Mouse (Mus musculus): ENCODE data around the gene Elmo1. TPM values are rescaled to one million over a fixed set of nuclear protein-coding genes. Genes with fewer than 3 reads are reported as not detected.

The Elmo1 gene
- polyA plus RNA-seq, 1 experiment, result not detected

DNA sequence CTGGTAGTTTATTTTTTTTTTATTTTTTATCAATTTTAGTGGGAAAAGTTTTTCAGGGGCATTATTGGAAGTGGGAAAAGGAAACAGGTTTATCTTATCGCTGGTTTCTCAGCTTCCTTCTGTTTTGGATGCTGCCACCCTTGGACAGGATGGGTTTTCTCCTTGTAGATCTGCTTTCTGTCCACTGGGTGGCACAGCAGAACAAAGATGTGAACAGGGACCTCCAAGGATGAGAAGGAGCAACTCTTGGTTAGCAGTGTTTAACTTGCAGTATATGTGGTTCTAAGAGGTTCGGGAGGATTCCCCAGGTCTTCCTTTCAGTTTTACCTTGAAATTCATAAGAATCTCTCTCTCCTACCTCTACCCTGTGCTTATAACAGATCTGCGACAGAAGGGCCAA is 209.0 kb downstream of the Elmo1 start:
- TF ChIP-seq MYOD1 (IDR thresholded peaks at IDR 0.05; ENCODE audit: control insufficient read depth, insufficient read length, low read depth), result no peak
- TF ChIP-seq MYOG (IDR thresholded peaks at IDR 0.05; ENCODE audit: control insufficient read depth, extremely low read depth, insufficient read length), result no peak
- no peak for TF ChIP-seq USF1 (IDR thresholded peaks at IDR 0.05; ENCODE audit: low read depth)
- TF ChIP-seq CTCF (IDR thresholded peaks at IDR 0.05; ENCODE audit: control insufficient read depth, insufficient read depth, insufficient read length), result peak; percentile 30
- Histone ChIP-seq H3K79me2 (ENCODE audit: control insufficient read depth, insufficient read depth) (no peaks in the 10 kb centered on the region), H3K79me3 (ENCODE audit: low read depth) (no peaks in the 10 kb centered on the region), H3K36me3 (ENCODE audit: control insufficient read depth, insufficient read depth) (no peaks in the 10 kb centered on the region), H3ac (ENCODE audit: control insufficient read depth, insufficient read length, low read depth) (no peak overlapping the region), H3K4me3 (ENCODE audit: insufficient read depth, poor library complexity, severe bottlenecking) (no peak overlapping the region), H3K27me3 (ENCODE audit: control insufficient read depth, insufficient read depth, insufficient read length) (no peaks in the 10 kb centered on the region)

DNA sequence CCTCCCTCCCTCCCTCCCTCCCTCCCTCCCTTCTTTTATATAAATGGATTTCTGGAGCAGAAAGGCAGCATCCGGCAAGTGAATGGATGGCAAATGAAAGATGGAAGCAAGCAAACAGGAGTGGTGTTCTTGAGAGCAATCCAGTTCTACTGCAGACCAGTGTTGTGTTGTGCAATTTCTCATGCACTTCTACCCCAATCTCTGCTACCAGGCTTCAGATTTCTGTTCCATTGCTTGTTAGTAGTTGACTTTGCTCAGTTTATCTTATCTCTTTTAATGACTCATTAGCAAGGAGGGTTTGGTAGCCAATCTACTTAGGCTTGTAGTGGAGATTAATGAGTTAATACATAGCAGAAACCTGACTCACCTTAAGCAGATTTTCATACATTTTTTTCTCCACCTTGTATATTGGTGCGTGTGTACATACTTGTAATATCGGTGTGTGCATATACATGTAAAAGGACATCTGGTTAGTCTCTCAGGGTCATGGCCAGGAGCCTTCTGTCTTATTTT is 209.7 kb downstream of the Elmo1 start:
- TF ChIP-seq CTCF (IDR thresholded peaks at IDR 0.05; ENCODE audit: control insufficient read depth, insufficient read depth, insufficient read length) (no peak), CEBPB (IDR thresholded peaks at IDR 0.05; ENCODE audit: low read depth) (no peak), MYOG (IDR thresholded peaks at IDR 0.05; ENCODE audit: control insufficient read depth, extremely low read depth, insufficient read length) (no peak)
- Histone ChIP-seq H3K4me3 (ENCODE audit: insufficient read depth, poor library complexity, severe bottlenecking) (no peak overlapping the region), H3K79me2 (ENCODE audit: control insufficient read depth, insufficient read depth) (no peaks in the 10 kb centered on the region), H3K27me3 (ENCODE audit: control insufficient read depth, insufficient read depth, insufficient read length) (no peaks in the 10 kb centered on the region), H3K79me3 (ENCODE audit: low read depth) (no peaks in the 10 kb centered on the region), H3K36me3 (ENCODE audit: control insufficient read depth, insufficient read depth) (no peaks in the 10 kb centered on the region), H3ac (ENCODE audit: control insufficient read depth, insufficient read length, low read depth) (no peak overlapping the region)

DNA sequence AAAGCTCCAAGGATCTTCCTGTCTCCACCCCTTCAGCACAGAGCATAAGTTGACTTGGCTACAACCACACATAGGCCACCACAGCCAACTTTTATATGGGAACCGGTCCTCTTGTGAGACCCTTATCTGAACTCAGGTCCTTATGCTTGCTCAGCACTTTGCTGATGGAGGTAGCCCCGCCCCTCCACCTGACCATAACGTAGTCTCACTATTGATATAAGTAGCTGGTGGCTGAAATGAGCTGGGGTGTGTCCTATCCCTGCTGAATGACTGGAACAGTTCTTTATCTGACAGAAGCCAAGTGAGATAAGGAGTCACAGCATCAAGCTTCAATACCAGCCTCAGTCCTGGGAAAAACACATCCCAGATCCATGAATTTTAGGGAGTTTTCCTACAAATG is 210.2 kb downstream of the Elmo1 start:
- Histone ChIP-seq H3ac (ENCODE audit: control insufficient read depth, insufficient read length, low read depth) (no peak overlapping the region), H3K36me3 (ENCODE audit: control insufficient read depth, insufficient read depth) (no peaks in the 10 kb centered on the region), H3K79me3 (ENCODE audit: low read depth) (no peaks in the 10 kb centered on the region), H3K27me3 (ENCODE audit: control insufficient read depth, insufficient read depth, insufficient read length) (no peaks in the 10 kb centered on the region), H3K4me3 (ENCODE audit: insufficient read depth, poor library complexity, severe bottlenecking) (no peak overlapping the region), H3K79me2 (ENCODE audit: control insufficient read depth, insufficient read depth) (no peaks in the 10 kb centered on the region)
- TF ChIP-seq MYOD1 (IDR thresholded peaks at IDR 0.05; ENCODE audit: control insufficient read depth, insufficient read length, low read depth) (no peak), MAX (IDR thresholded peaks at IDR 0.05) (no peak), FOSL1 (IDR thresholded peaks at IDR 0.05; ENCODE audit: insufficient read depth, low read length, poor library complexity, severe bottlenecking) (no peak), CTCF (IDR thresholded peaks at IDR 0.05; ENCODE audit: control insufficient read depth, insufficient read depth, insufficient read length) (no peak), CEBPB (IDR thresholded peaks at IDR 0.05; ENCODE audit: low read depth) (no peak), MYOG (IDR thresholded peaks at IDR 0.05; ENCODE audit: control insufficient read depth, extremely low read depth, insufficient read length) (no peak), USF1 (IDR thresholded peaks at IDR 0.05; ENCODE audit: low read depth) (no peak)

DNA sequence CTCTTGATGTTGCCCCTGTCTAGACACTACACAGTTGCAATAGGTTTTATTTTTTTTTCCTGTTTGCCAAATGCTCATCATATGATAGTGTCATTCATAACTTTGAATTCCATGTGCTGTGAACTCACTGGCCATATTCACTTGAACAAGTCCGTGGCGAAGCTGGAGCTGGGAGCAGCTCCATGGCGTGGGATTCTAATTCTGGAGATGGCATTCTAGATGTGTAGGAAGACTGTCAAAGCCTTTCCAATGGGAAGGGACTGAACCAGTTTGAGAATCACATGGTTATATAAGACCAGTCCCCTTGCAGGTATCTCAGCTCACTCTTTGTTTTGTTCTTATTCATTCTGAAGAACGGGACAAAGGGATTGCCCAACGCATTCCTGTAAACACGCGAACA is 211.4 kb downstream of the Elmo1 start:
- Histone ChIP-seq H3K79me2 (ENCODE audit: control insufficient read depth, insufficient read depth) (no peaks in the 10 kb centered on the region), H3K4me3 (ENCODE audit: insufficient read depth, poor library complexity, severe bottlenecking) (no peak overlapping the region), H3ac (ENCODE audit: control insufficient read depth, insufficient read length, low read depth) (no peak overlapping the region), H3K27me3 (ENCODE audit: control insufficient read depth, insufficient read depth, insufficient read length) (no peaks in the 10 kb centered on the region), H3K36me3 (ENCODE audit: control insufficient read depth, insufficient read depth) (no peaks in the 10 kb centered on the region), H3K79me3 (ENCODE audit: low read depth) (no peaks in the 10 kb centered on the region)
- TF ChIP-seq CTCF (IDR thresholded peaks at IDR 0.05; ENCODE audit: control insufficient read depth, insufficient read depth, insufficient read length) (no peak), USF1 (IDR thresholded peaks at IDR 0.05; ENCODE audit: low read depth) (no peak), MYOG (IDR thresholded peaks at IDR 0.05; ENCODE audit: control insufficient read depth, extremely low read depth, insufficient read length) (no peak), FOSL1 (IDR thresholded peaks at IDR 0.05; ENCODE audit: insufficient read depth, low read length, poor library complexity, severe bottlenecking) (no peak)

DNA sequence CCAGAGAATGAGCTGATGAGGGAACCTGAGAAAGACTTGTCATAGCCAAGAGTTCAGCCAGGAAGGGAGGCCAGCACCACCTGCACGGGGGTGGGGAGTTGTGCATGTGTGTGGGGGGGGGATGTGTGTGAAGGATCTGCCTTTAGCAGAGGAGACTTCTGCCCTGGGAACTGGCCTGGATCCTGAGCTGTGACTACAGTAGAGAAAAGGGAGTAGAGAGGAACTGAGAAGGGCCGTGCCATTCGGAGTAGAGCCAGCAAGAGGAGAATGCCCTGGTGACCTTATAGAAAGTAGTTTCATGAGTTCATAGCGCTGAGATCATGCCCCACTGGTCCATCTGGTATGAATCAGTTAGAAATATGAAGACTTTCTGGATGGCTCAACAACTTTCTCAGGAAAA is 215.2 kb downstream of the Elmo1 start:
- Histone ChIP-seq H3K79me2 (ENCODE audit: control insufficient read depth, insufficient read depth) (no peaks in the 10 kb centered on the region), H3ac (ENCODE audit: control insufficient read depth, insufficient read length, low read depth) (no peak overlapping the region)
- TF ChIP-seq USF1 (IDR thresholded peaks at IDR 0.05; ENCODE audit: low read depth) (no peak), FOSL1 (IDR thresholded peaks at IDR 0.05; ENCODE audit: insufficient read depth, low read length, poor library complexity, severe bottlenecking) (no peak), MAX (IDR thresholded peaks at IDR 0.05) (no peak), MYOG (IDR thresholded peaks at IDR 0.05; ENCODE audit: control insufficient read depth, extremely low read depth, insufficient read length) (no peak), MYOD1 (IDR thresholded peaks at IDR 0.05; ENCODE audit: control insufficient read depth, insufficient read length, low read depth) (no peak), CTCF (IDR thresholded peaks at IDR 0.05; ENCODE audit: control insufficient read depth, insufficient read depth, insufficient read length) (no peak), CEBPB (IDR thresholded peaks at IDR 0.05; ENCODE audit: low read depth) (no peak)

More for the DNA sequence above, 215.2 kb downstream of the Elmo1 start:
- no peaks in the 10 kb centered on the region for H3K36me3 ChIP-seq (ENCODE audit: control insufficient read depth, insufficient read depth)
- no peak overlapping the region for H3K4me3 ChIP-seq (ENCODE audit: insufficient read depth, poor library complexity, severe bottlenecking)
- no peaks in the 10 kb centered on the region for H3K79me3 ChIP-seq (ENCODE audit: low read depth)
- H3K27me3 ChIP-seq (ENCODE audit: control insufficient read depth, insufficient read depth, insufficient read length), result no peaks in the 10 kb centered on the region

Data from C2C12 (cell line).